Mouse (Mus musculus): ENCODE measurements around the gene Lsmem1.
"Not testable (repeated sequence)": the region's sequence is repeated elsewhere in the genome, so short reads cannot be mapped to it uniquely, and the experiment has no call there.

Lsmem1 gene

DNA sequence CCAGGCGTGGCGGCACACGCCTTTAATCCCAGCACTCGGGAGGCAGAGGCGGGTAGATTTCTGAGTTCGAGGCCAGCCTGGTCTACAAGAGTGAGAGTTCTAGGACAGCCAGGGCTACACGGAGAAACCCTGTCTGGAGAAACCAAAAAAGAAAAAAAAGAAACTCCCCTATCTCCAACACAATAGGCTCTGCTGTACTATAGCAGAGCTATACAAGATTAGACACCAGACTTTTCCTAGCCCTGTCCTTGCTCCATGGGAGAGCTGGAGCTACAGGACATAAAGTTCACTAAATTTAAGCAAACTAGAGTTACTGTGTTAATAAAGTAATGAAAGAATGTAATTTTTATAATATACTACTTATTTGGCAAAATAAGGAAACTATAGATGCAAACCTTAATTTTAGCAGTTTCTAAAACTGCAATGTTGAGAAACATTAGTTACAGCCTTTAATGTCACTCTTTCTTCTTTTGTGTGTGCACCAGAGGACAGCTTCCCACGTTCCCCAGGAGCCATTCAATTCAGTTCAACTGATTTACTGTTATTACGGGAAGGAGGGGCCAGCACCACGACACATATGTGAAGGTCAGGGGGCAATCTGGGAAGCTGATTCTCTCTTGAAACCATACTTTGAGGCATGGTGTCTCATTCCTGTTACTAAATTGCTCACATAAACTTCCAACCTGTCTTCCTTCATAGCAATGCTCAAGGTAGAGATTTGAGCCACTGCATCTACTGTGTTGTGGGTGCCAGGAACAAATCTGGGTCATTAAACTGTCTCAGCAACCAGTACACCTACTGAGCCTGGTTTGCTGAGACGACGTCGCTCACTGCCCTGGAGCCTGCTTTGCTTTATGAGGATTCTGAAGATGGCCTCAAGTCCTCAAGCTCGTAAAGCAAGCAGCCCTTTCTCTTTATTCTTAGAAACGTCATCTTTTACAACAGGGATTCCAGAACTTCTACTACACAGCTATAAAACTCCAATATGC, 15.9 kb upstream of the Lsmem1 start:
- no peak for DNase-seq (ENCODE audit: low spot score)

DNA sequence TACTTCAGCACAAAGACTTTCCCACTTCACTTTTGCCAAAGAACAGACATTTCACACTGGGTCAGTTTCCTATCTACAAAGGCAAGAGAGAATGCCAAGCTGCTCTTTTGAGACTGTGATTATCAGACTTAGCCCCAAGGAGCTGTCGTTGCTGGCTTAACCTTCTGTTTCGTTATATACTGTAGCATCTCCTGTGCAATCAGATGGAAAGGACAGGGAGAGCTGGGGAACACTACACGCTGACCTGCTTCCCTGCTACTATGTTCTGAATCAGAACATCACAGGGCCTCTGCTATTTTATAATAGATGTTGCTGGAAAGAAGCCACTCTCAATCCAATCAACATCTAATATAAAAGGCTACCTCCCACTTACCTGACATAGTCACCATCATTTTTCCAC, 9.8 kb upstream of the Lsmem1 start:
- no peak for DNase-seq (ENCODE audit: low spot score)

DNA sequence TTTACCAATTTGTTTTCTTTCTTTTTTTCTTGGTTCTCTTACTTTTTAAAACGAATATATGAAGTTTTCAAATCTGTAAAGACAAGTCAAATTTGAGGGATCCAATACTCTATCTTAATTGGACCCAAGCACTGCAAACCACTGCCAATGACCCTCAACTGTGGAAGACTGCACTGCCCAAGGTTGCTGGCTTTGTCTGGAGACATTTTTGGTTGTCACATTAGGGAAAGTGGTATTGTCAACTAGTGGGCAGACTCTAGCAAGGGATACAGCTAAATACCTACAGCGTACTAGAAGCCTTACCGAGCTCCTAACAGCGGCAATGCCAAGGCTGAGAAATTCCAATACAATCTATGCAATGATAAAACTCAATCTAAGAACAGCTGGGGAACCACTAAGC, 8.6 kb upstream of the Lsmem1 start:
- DNase-seq (ENCODE audit: low spot score), result no peak

DNA sequence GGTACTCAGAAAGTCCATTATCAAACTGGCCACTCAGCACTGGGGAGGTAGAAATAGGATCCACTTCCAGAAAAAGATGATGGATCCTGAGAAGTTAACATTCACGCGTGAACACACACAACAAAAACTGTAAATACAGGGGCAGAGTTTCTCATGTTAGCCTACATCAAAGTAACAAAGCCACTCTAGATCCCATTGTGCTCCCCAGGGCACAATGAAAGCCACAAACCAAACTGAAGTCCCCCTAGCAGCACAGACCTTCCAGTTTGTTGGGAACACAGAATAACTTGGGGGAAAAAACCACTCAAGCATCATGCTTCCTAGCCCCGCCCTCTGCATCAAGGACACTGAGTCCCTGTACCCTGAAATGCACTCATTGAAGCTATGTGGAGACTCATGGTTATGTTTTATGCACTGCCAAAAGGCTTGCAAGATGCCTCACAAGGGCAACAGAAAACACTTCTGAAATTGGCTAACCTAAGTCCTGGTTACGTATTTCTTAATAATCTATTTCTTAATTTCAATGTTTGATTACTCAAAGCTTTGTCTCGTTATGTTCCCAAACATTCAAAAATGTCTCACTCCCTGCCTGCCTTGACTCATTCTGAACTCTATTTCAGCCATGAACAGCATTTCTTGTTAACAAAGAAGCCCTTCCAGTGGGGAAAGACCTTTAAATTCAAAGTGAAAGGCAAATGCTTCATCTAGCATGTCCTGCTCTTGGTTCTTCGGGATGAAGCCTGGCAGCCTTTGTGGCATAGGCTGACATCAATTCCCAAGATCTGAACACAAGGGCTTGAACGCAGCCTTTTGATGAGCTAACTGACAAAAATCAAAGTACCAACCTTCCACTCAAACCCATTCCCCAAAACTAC, 3.1 kb upstream of the Lsmem1 start:
- DNase-seq (ENCODE audit: low spot score), result no peak

- DNase-seq (ENCODE audit: low spot score), result no peak
Observed at GRCm38 (mm10) chr12:40200484-40201235, 1.4 kb upstream of the Lsmem1 start.

DNA sequence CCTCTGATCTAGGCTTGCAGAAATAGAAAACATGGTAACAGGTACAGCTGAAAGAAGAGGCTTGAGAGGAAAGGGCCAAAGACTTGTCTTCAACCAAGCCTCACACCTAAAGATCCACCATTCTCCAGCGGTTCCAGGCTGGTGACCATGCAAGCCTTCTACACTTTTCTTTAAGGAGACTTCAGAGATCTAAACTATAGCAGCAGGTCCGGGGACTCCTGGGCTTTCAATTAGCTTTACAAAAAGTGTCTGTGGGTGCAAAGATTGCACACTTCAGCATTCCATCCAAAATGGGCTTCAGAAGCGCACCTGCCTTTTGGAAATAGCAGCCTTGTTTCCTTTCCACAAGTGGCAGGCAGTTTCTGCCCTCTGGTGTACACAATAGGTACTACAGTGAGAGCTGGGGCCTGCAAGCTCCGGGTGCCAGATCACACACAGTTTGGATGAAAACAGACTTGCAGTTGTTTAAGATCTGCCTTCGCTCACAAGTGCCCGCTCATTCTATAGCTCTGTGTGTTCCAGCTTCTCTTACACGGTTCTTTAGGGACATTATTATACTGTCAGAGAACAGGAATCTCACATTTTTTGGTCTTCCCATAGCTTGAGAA, 609 bp upstream of the Lsmem1 start:
- DNase-seq (ENCODE audit: low spot score), result peak; percentile 79

DNA sequence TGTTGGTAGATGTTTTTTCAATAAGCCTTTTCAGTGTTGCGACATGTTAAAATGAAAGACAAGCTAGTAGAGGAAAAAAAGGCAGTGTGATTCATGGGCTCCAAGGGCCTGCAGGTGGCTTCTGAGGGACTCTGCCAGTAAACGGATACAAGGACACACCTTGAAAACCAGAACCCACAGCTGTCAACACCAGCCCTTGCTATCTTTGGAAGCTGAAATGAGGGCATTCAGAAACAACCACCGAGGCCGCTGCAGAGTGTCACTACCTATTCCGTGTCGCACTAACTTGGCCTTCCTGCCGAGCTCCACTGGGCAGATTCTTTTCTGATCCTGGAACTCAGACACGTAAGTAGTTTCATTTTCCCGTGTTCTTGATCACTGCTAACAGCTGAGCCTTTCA, 863 bp downstream of the Lsmem1 start:
- DNase-seq (ENCODE audit: low spot score), result no peak

DNA sequence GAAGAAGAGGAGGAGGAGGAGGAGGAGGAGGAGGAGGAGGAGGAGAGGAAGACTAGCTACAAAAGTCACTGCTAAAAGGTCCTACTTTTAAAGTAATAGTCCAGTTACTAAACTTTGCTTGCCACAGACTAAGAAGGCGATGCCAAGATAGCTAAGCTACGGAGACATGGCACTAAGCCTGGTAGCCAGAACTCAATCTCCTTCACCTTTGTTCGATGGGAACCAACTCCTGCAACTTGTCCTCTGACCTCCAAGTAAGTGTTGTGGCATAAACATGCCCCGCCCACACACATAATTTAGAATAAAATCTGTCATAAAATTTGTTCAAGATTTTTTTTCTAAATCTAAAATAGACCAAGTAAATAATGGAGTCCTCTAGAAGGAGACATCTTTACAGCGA, 1.3 kb downstream of the Lsmem1 start:
- DNase-seq (ENCODE audit: low spot score), result no peak

GRCm38 (mm10) chr12:40197511-40197910, 1.8 kb downstream of the Lsmem1 start:
- DNase-seq (ENCODE audit: low spot score), result no peak

GRCm38 (mm10) chr12:40185474-40185873, 13.8 kb downstream of the Lsmem1 start:
- DNase-seq (ENCODE audit: low spot score), result no peak

DNA sequence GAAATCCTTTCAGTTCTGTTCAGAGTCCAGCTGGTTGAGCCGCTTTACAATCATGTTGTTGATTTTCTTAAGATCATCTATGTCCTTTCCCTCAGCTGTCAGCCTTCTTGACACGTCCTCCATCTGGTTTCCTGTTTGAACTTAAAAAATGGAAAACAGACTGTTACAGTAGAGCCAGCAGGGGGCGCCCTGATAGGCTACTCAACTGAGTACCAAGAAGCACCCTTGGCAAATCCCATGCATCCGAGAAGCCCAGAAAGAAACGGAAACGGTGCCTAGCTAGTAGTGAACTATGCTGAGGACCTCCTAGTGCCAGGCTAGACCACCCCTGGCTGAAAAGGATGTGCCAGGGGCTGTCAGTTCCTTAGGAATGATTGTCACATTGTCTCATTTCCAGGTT, 22.2 kb downstream of the Lsmem1 start:
- DNase-seq (ENCODE audit: low spot score), result no peak

DNA sequence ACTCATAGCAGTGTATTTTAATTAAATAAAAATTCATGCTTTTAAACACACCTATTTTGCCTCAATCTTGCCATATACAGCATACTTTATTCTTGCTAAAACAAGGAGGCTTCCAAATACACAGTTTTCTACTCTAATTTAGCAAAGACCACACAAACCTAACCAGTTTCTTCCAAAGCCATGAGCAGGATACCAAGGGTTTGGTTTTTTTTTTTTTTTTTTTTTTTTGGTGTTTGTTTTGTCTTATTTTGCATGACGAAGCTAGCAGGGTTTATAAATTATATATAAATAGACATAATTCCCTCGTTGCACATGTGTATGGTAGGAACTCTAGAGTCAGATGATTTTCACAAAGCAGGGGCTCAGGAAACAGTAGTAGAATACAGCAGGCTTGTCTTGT, 23.1 kb downstream of the Lsmem1 start:
- DNase-seq (ENCODE audit: low spot score), result no peak

DNA sequence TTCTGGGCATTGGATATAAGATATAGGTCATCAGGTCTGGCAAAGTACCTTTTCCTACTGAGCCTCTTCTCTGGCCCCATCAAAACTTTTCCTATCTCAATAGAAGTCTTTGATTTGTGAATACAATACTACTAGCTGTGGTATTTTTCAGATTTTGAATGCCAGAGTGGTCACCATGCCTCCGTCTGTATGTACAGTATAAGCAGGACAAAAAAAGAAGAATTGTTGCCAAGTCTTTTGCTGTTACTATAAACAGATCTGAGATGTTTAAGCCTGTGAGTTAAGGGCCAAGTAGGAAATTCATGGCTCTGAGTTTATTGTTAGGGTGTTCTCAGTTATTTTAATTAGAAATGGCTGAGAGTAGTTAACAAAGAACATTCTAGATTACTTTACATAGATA, 24.1 kb downstream of the Lsmem1 start:
- DNase-seq (ENCODE audit: low spot score), result not testable (repeated sequence)

DNA sequence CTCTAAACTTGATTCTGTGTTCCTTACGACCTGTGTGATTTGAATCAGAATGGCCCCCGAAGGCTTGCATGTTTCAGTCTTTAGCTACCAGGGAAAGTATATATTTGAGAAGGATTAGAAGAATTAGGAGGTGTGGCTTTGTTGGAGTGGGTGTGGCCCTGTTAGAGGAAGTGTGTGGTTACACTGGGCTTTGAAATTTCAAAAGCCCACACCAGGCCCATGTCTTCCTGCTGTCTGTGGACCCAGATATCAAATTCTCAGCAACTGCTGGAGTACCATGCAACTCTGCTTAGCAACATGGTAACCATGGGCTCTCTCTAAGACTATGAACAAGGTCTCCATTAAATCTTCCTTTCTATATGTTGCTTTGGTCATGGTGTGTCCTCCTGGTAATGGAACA, 27.7 kb downstream of the Lsmem1 start:
- no peak for DNase-seq (ENCODE audit: low spot score)

DNA sequence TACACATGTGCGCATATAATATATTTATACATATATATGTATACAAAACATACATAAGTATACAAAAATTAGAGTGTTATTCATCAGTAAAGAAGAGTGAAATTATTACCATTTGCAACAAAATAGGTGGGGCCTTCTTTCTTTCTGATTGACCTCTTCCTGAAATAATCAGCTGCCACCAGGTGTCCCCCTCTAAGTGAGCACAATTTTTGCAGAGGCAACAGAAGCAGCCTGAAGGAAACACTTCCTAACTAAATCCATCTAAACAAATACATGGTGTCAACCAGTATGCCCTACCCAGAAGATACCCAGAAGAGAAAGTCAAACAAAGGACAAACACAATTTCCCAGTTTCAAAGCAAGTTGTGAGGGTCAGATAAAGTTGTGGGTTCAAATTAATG, 29.6 kb downstream of the Lsmem1 start:
- DNase-seq (ENCODE audit: low spot score), result no peak

GRCm38 (mm10) chr12:40164621-40165020, 34.7 kb downstream of the Lsmem1 start:
- peak; percentile 68 for DNase-seq (ENCODE audit: low spot score)

GRCm38 (mm10) chr12:40160777-40161176, 38.5 kb downstream of the Lsmem1 start:
- no peak for DNase-seq (ENCODE audit: low spot score)

GRCm38 (mm10) chr12:40154188-40154587, 45.1 kb downstream of the Lsmem1 start:
- DNase-seq (ENCODE audit: low spot score), result no peak

- no peak for DNase-seq (ENCODE audit: low spot score)
Observed at GRCm38 (mm10) chr12:40152353-40153069, 46.8 kb downstream of the Lsmem1 start.

- DNase-seq (ENCODE audit: low spot score), result no peak
Observed at GRCm38 (mm10) chr12:40147319-40147718, 52.0 kb downstream of the Lsmem1 start.

DNA sequence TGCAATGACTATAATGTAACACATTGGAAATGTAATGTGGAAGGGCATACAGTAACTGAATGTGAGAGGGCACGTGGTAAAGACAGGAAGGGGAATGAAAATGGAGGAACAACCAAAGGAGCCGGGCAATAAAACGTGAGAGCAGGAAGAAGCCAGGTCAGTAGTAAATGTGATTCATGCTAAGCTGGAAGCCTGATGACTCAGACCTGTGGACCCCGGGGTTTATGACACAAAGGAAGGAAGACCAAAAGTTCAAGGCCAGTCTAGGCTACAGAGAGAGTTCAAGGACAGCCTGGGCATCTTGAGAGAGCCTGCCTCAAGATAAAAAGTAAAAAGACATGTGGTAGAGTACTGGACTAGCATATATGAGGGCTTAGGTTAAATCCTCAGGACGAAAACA, 52.8 kb downstream of the Lsmem1 start:
- no peak for DNase-seq (ENCODE audit: low spot score)

Data from embryo, embryonic 10 days (tissue).